Mouse (Mus musculus): ENCODE results near the gene Zfp629.

Gene Zfp629

GRCm38 (mm10) chr7:127614091-127614490 lies 1.5 kb downstream of the Zfp629 start:
- DNase-seq: no peak

GRCm38 (mm10) chr7:127613501-127613900 lies 2.1 kb downstream of the Zfp629 start:
- DNase-seq: no peak

GRCm38 (mm10) chr7:127611561-127611960 lies 4.0 kb downstream of the Zfp629 start:
- no peak for DNase-seq

GRCm38 (mm10) chr7:127611011-127611410 lies 4.6 kb downstream of the Zfp629 start:
- DNase-seq: no peak

GRCm38 (mm10) chr7:127607150-127607549 lies 8.4 kb downstream of the Zfp629 start:
- no peak for DNase-seq

- DNase-seq: no peak
Measured at GRCm38 (mm10) chr7:127604256-127604655, 11.3 kb downstream of the Zfp629 start.

GRCm38 (mm10) chr7:127602903-127603302 lies 12.7 kb downstream of the Zfp629 start:
- DNase-seq: no peak

GRCm38 (mm10) chr7:127601735-127602134 lies 13.9 kb downstream of the Zfp629 start:
- no peak for DNase-seq

GRCm38 (mm10) chr7:127600612-127601011 lies 15.0 kb downstream of the Zfp629 start:
- no peak for DNase-seq

GRCm38 (mm10) chr7:127596747-127597146 lies 18.9 kb downstream of the Zfp629 start:
- no peak for DNase-seq

- no peak for DNase-seq
Measured at GRCm38 (mm10) chr7:127592575-127592974, 23.0 kb downstream of the Zfp629 start.

GRCm38 (mm10) chr7:127591108-127591507 lies 24.5 kb downstream of the Zfp629 start:
- DNase-seq: no peak

- DNase-seq: no peak
Measured at GRCm38 (mm10) chr7:127589637-127590036, 26.0 kb downstream of the Zfp629 start.

- DNase-seq: no peak
Measured at GRCm38 (mm10) chr7:127588901-127589300, 26.7 kb downstream of the Zfp629 start.

GRCm38 (mm10) chr7:127588011-127588871 lies 27.4 kb downstream of the Zfp629 start, which contains the start of the genes Ccdc189 and Rnf40:
Ccdc189 (minus strand) TSS chr7:127588595.
Rnf40 (plus strand) TSS chr7:127588767.
- DNase-seq: peak; percentile 92

- no peak for DNase-seq
Measured at GRCm38 (mm10) chr7:127587196-127587595, 28.4 kb downstream of the Zfp629 start.

GRCm38 (mm10) chr7:127586149-127586548 lies 29.4 kb downstream of the Zfp629 start:
- DNase-seq: no peak

- no peak for DNase-seq
Measured at GRCm38 (mm10) chr7:127585031-127585430, 30.6 kb downstream of the Zfp629 start.

GRCm38 (mm10) chr7:127583260-127583659 lies 32.3 kb downstream of the Zfp629 start:
- no peak for DNase-seq

GRCm38 (mm10) chr7:127574115-127574514 lies 41.5 kb downstream of the Zfp629 start:
- no peak for DNase-seq

GRCm38 (mm10) chr7:127573503-127574008 lies 42.0 kb downstream of the Zfp629 start:
- peak; percentile 64 for DNase-seq

GRCm38 (mm10) chr7:127572895-127573471 lies 42.6 kb downstream of the Zfp629 start, which contains the start of gene Phkg2:
Phkg2 (plus strand) TSS chr7:127573340.
- peak; percentile 96 for DNase-seq

- peak; percentile 97 for DNase-seq
Measured at GRCm38 (mm10) chr7:127564381-127565150, 51.0 kb downstream of the Zfp629 start.
